Comparison of ENCODE assay signal across 8 mouse cellular contexts in the genomic region with DNA sequence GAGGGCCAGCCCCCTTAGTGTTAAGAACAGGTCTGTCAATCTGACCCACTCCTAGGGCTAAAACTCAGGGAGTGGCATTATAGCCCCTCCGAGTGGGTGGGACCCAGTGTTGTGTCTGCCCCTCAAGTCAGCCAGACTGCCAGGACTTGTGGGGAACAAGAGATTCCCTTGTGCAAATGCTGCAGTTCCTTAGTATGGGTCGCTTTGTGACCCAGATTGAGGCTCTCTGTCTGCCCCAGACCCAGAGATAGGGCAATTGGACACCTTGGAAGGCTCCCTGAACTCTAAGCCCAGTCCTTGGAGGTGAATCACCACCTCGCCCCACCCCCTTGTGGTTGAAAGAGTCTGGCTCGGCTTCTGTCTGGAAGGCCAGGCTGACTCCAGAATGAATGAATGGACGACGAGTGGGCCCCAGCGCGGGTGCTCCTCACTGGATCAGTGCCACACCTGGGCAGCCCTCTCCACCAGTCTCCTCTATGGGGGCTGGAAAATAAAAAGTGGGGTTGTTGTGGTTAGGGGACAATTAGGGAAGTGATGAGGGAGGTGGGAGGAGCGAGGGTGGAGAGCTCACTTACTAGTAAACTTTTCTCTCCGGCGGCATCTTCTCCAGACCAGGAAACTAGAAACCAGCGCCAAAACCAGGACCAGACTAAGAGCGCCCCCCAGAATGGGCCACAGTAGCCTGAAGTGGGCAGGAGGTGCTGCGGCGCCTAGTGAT. TPM values are rescaled to one million over a fixed set of nuclear protein-coding genes. Genes with fewer than 3 reads are reported as not detected.
DNase-seq lines count a peak whose midpoint lies in the region; ATAC-seq and TF ChIP-seq lines count a peak whose summit lies in the region.

No protein-coding gene starts in this region.

- peaks cover under 1% of the 10 kb centered on the region; the same call in 1 of the 2 replicates for H3K36me3 ChIP-seq in embryonic facial prominence, embryonic 15.5 days
- H3K36me3 ChIP-seq in heart, postnatal 0 days (replicated peaks; ENCODE audit: control insufficient read depth, insufficient read depth, low read length): 0 out of 2 replicates have a peak, but pooled peaks cover 4% of the 10 kb centered on the region

- ATAC-seq in frontal cortex, adult (ENCODE audit: low TSS enrichment): no peak
- no peak for ATAC-seq in embryonic facial prominence, embryonic 15.5 days (ENCODE audit: insufficient number of reproducible peaks, low FRiP score, low TSS enrichment, low read depth)
- ATAC-seq in heart, postnatal 0 days (ENCODE audit: insufficient read depth, low read depth): no peak
- peak; percentile 29 for ATAC-seq in megakaryocyte progenitor cell, adult 5-6 weeks (replicated peaks; ENCODE audit: poor library complexity)

- TF ChIP-seq CTCF in heart, postnatal 0 days (IDR thresholded peaks at IDR 0.05; ENCODE audit: low read depth): peak; percentile 10; the same call in 1 of the 2 replicates

- H3K9ac ChIP-seq in embryonic facial prominence, embryonic 15.5 days: no peak overlapping the region
- peak overlapping the region; percentile 87 for H3K9ac ChIP-seq in heart, postnatal 0 days (replicated peaks; ENCODE audit: low read depth, low read length)

- peak overlapping the region; percentile 97 for H3K4me2 ChIP-seq in embryonic facial prominence, embryonic 15.5 days (replicated peaks)
- peak overlapping the region; percentile 80 for H3K4me2 ChIP-seq in heart, postnatal 0 days (ENCODE audit: low read depth, low read length)

- no peaks in the 10 kb centered on the region for H3K9me3 ChIP-seq in embryonic facial prominence, embryonic 15.5 days (replicated peaks)
- no peaks in the 10 kb centered on the region for H3K9me3 ChIP-seq in heart, postnatal 0 days (replicated peaks; ENCODE audit: control insufficient read depth, low read length)

- 9% methylated on average over 15 of the region's 15 CpGs for WGBS in embryonic facial prominence, embryonic 15.5 days
- 6% methylated on average over 15 of the region's 15 CpGs for whole genome bisulfite sequencing in heart, postnatal 0 days

- peak; percentile 21 to 26 for DNase-seq in frontal cortex, postnatal 36 days (ENCODE audit: low spot score in 2 of 2)
- peak; percentile 72 for DNase-seq in adipocyte (ENCODE audit: low spot score)
- peak; percentile 24 for DNase-seq in heart, postnatal 0 days (ENCODE audit: low spot score)
- DNase-seq in kidney, postnatal 36 days: peak; percentile 55 to 78
- peak; percentile 54 for DNase-seq in yolk sac, embryonic 10.5 days (ENCODE audit: low spot score)

- peaks cover 26% of the 10 kb centered on the region for H3K27me3 ChIP-seq in embryonic facial prominence, embryonic 15.5 days
- peaks cover 27% of the 10 kb centered on the region for H3K27me3 ChIP-seq in heart, postnatal 0 days (ENCODE audit: control insufficient read depth, insufficient read depth, low read length)

- H3K4me1 ChIP-seq in embryonic facial prominence, embryonic 15.5 days: peaks cover 47% of the 10 kb centered on the region
- peaks cover 27% of the 10 kb centered on the region; the same call in 1 of the 2 replicates for H3K4me1 ChIP-seq in heart, postnatal 0 days (ENCODE audit: control insufficient read depth, insufficient read depth)

- H3K27ac ChIP-seq in embryonic facial prominence, embryonic 15.5 days (replicated peaks): peak overlapping the region; percentile 76
- peak overlapping the region; percentile 97 for H3K27ac ChIP-seq in heart, postnatal 0 days (ENCODE audit: low read depth)

- TF ChIP-seq EP300 in heart, postnatal 0 days (IDR thresholded peaks at IDR 0.05; ENCODE audit: low read depth): no peak

- peak overlapping the region; percentile 73 for H3K4me3 ChIP-seq in embryonic facial prominence, embryonic 15.5 days (replicated peaks)
- peak overlapping the region; percentile 69 for H3K4me3 ChIP-seq in heart, postnatal 0 days (ENCODE audit: low read depth, low read length)

RNA-seq across cellular contexts. Expression of gene Tnfrsf12a, which starts 1.5 kb away (rescaled TPM):
- 29.5 and 33.2 TPM in 2 replicates for polyA plus RNA-seq in embryonic facial prominence, embryonic 15.5 days (2015; fragmentation: Nextera tagmentation; extraction: Ambion mirVana)
- total RNA-seq in heart, postnatal 0 days (2014; rRNA removed; ENCODE audit: low replicate concordance): 275 and 286 TPM in 2 replicates
- polyA plus RNA-seq in heart, postnatal 0 days (2015; fragmentation: Nextera tagmentation; extraction: Ambion mirVana): 121 and 160 TPM in 2 replicates
- 3.6 and 4.3 TPM in 2 replicates for total RNA-seq in megakaryocyte progenitor cell, adult 5-6 weeks (2015)
- total RNA-seq in megakaryocyte progenitor cell, adult 5-6 weeks (2017): 5.9 and 7.9 TPM in 2 replicates

RNA-seq across cellular contexts. Expression of gene Thoc6, which starts 2.0 kb away (rescaled TPM):
- polyA plus RNA-seq in embryonic facial prominence, embryonic 15.5 days (2015; fragmentation: Nextera tagmentation; extraction: Ambion mirVana): 42.2 and 42.9 TPM in 2 replicates
- total RNA-seq in heart, postnatal 0 days (2014; rRNA removed; ENCODE audit: low replicate concordance): 22.4 and 35.2 TPM in 2 replicates
- polyA plus RNA-seq in heart, postnatal 0 days (2015; fragmentation: Nextera tagmentation; extraction: Ambion mirVana): 22.1 and 23.2 TPM in 2 replicates
- total RNA-seq in megakaryocyte progenitor cell, adult 5-6 weeks (2015): 32.3 and 33.4 TPM in 2 replicates
- total RNA-seq in megakaryocyte progenitor cell, adult 5-6 weeks (2017): 45.7 and 51.2 TPM in 2 replicates

RNA-seq across cellular contexts. Expression of gene Hcfc1r1, which starts 2.3 kb away (rescaled TPM):
- polyA plus RNA-seq in embryonic facial prominence, embryonic 15.5 days (2015; fragmentation: Nextera tagmentation; extraction: Ambion mirVana): 95.7 and 102 TPM in 2 replicates
- total RNA-seq in heart, postnatal 0 days (2014; rRNA removed; ENCODE audit: low replicate concordance): 214 and 322 TPM in 2 replicates
- 328 and 348 TPM in 2 replicates for polyA plus RNA-seq in heart, postnatal 0 days (2015; fragmentation: Nextera tagmentation; extraction: Ambion mirVana)
- 39.1 and 42.7 TPM in 2 replicates for total RNA-seq in megakaryocyte progenitor cell, adult 5-6 weeks (2015)
- total RNA-seq in megakaryocyte progenitor cell, adult 5-6 weeks (2017): 17.8 and 20.2 TPM in 2 replicates

RNA-seq across cellular contexts. Expression of gene Cldn6, which starts 3.3 kb away (rescaled TPM):
- polyA plus RNA-seq in embryonic facial prominence, embryonic 15.5 days (2015; fragmentation: Nextera tagmentation; extraction: Ambion mirVana): 19.8 and 20.2 TPM in 2 replicates
- total RNA-seq in heart, postnatal 0 days (2014; rRNA removed; ENCODE audit: low replicate concordance): not detected in 2 replicates
- polyA plus RNA-seq in heart, postnatal 0 days (2015; fragmentation: Nextera tagmentation; extraction: Ambion mirVana): not detected in 2 replicates
- total RNA-seq in megakaryocyte progenitor cell, adult 5-6 weeks (2015): not detected in 2 replicates
- not detected in 2 replicates for total RNA-seq in megakaryocyte progenitor cell, adult 5-6 weeks (2017)

RNA-seq across cellular contexts. Expression of gene Cldn9, which starts 8.1 kb away (rescaled TPM):
- polyA plus RNA-seq in embryonic facial prominence, embryonic 15.5 days (2015; fragmentation: Nextera tagmentation; extraction: Ambion mirVana): 13.8 and 18.3 TPM in 2 replicates
- not detected in 2 replicates for total RNA-seq in heart, postnatal 0 days (2014; rRNA removed; ENCODE audit: low replicate concordance)
- polyA plus RNA-seq in heart, postnatal 0 days (2015; fragmentation: Nextera tagmentation; extraction: Ambion mirVana): not detected in 2 replicates
- total RNA-seq in megakaryocyte progenitor cell, adult 5-6 weeks (2015): not detected in 2 replicates
- total RNA-seq in megakaryocyte progenitor cell, adult 5-6 weeks (2017): not detected in 2 replicates

Comparison
In these comparisons a context has a peak if more than half of its experiments do, and no peak if none do; other contexts are left out.
1. RNA of gene Tnfrsf12a, which starts 1.5 kb away (total RNA-seq): 275 to 286 TPM in heart, postnatal 0 days; 3.6 to 7.9 TPM in megakaryocyte progenitor cell, adult 5-6 weeks; every median in the first group is over 10 times any median in the second.
2. Peak in every context shown above with its lines, with median percentiles within 50 percentile points of each other: DNase-seq.